Mouse (Mus musculus): ENCODE results near the gene Yeats4.

GRCm38 (mm10) chr10:117225094-117225493, 787 bp upstream of the Yeats4 start:
- TF ChIP-seq CTCF (IDR thresholded peaks at IDR 0.05; ENCODE audit: control insufficient read depth, insufficient read depth, insufficient replicate concordance, low read depth, low read length) (no peak), POLR2A (IDR thresholded peaks at IDR 0.05; ENCODE audit: control insufficient read depth, low read depth, low read length) (no peak)
